Comparison of ENCODE assay signal across 9 mouse cellular contexts in the genomic region with DNA sequence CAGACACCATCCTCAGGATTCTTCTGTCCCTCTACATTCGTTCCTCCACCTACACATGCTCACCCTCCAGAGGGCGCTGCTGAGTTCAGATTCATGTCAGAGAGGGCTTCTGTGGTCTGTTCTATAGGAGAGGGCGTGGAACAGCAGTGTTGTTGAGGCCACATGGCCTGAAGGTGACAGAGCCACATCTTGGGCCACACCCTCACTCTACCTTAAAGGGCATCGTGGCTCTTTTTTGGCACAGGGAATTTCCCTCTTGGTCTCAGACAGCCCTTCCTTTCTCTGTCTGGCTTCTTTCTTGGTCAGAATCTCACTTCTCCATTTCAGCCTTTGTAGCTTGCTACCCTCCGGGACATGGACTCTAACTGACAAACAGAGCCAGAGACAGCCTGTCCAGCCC. TPM values are rescaled to one million over a fixed set of nuclear protein-coding genes. Genes with fewer than 3 reads are reported as not detected.
DNase-seq lines count a peak whose midpoint lies in the region; ATAC-seq and TF ChIP-seq lines count a peak whose summit lies in the region.
"Had no signal": no experiment of that assay in that cellular context is flagged by ENCODE, and none has a peak within 500 bp of the region (broad histone marks: within the 10 kb centered on the region; RNA-seq: fewer than 3 reads in every experiment).

No protein-coding gene starts in this region.

- no peaks in the 10 kb centered on the region for H3K36me3 ChIP-seq in forebrain, embryonic 11.5 days (ENCODE audit: control insufficient read depth, insufficient read depth, low read length)
- H3K36me3 ChIP-seq in forebrain, embryonic 13.5 days (ENCODE audit: poor library complexity, severe bottlenecking) = no peaks in the 10 kb centered on the region
- 0 out of 2 replicates have a peak, but pooled peaks cover 5% of the 10 kb centered on the region for H3K36me3 ChIP-seq in heart, postnatal 0 days (replicated peaks; ENCODE audit: control insufficient read depth, insufficient read depth, low read length)

- H3K4me2 ChIP-seq in forebrain, embryonic 11.5 days (ENCODE audit: low read depth, low read length, severe bottlenecking) = no peak overlapping the region
- no peak overlapping the region for H3K4me2 ChIP-seq in forebrain, embryonic 13.5 days
- H3K4me2 ChIP-seq in heart, postnatal 0 days (ENCODE audit: low read depth, low read length) = no peak overlapping the region

- WGBS in forebrain, embryonic 11.5 days = 43% methylated on average over 5 of the region's 5 CpGs
- WGBS in forebrain, embryonic 13.5 days = 51% methylated on average over 5 of the region's 5 CpGs
- WGBS in heart, postnatal 0 days = 32% methylated on average over 5 of the region's 5 CpGs

- TF ChIP-seq EP300 in heart, postnatal 0 days (IDR thresholded peaks at IDR 0.05; ENCODE audit: low read depth) = no peak

- no peaks in the 10 kb centered on the region for H3K9me3 ChIP-seq in forebrain, embryonic 11.5 days (ENCODE audit: control insufficient read depth, low read length)
- peaks cover 6% of the 10 kb centered on the region; the same call in 1 of the 2 replicates for H3K9me3 ChIP-seq in forebrain, embryonic 13.5 days (replicated peaks)
- no peaks in the 10 kb centered on the region for H3K9me3 ChIP-seq in heart, postnatal 0 days (replicated peaks; ENCODE audit: control insufficient read depth, low read length)

- peak; percentile 79 for DNase-seq in forebrain, embryonic 11.5 days (ENCODE audit: low spot score)
- peak; percentile 89 for DNase-seq in adrenal gland, postnatal 14 days
- peak; percentile 31 for DNase-seq in embryo, embryonic 11.5 days (ENCODE audit: low read depth, low spot score)
- peak; percentile 57 for DNase-seq in heart, postnatal 0 days (ENCODE audit: low spot score)
- peak; percentile 70 to 77 for DNase-seq in layer of hippocampus, postnatal 14 days (ENCODE audit: low spot score in 2 of 2)
- peak; percentile 91 for DNase-seq in lung, postnatal 14 days
- DNase-seq in spleen, postnatal 10 days (ENCODE audit: low spot score in 2 of 2) = peak; percentile 70 to 91

- no peak overlapping the region for H3K9ac ChIP-seq in forebrain, embryonic 11.5 days (ENCODE audit: low read length)
- no peak overlapping the region for H3K9ac ChIP-seq in forebrain, embryonic 13.5 days
- H3K9ac ChIP-seq in heart, postnatal 0 days (replicated peaks; ENCODE audit: low read depth, low read length) = no peak overlapping the region

- ATAC-seq in forebrain, embryonic 11.5 days (replicated peaks; ENCODE audit: low FRiP score) = no peak
- no peak for ATAC-seq in forebrain, embryonic 13.5 days
- peak; percentile 21; the same call in 1 of the 2 replicates for ATAC-seq in heart, postnatal 0 days (ENCODE audit: insufficient read depth, low read depth)

- no peak overlapping the region for H3K4me3 ChIP-seq in forebrain, embryonic 11.5 days (ENCODE audit: low read depth, low read length)
- no peak overlapping the region for H3K4me3 ChIP-seq in forebrain, embryonic 13.5 days
- H3K4me3 ChIP-seq in heart, postnatal 0 days (ENCODE audit: low read depth, low read length) = no peak overlapping the region
- H3K4me3 ChIP-seq: myocyte had no signal

- H3K27me3 ChIP-seq in forebrain, embryonic 11.5 days (ENCODE audit: control insufficient read depth, insufficient read depth, low read length) = no peaks in the 10 kb centered on the region
- H3K27me3 ChIP-seq in forebrain, embryonic 13.5 days = no peaks in the 10 kb centered on the region
- no peaks in the 10 kb centered on the region for H3K27me3 ChIP-seq in heart, postnatal 0 days (ENCODE audit: control insufficient read depth, insufficient read depth, low read length)

- no peak overlapping the region for H3K27ac ChIP-seq in forebrain, embryonic 11.5 days (ENCODE audit: low read depth, low read length)
- no peak overlapping the region for H3K27ac ChIP-seq in forebrain, embryonic 13.5 days
- no peak overlapping the region for H3K27ac ChIP-seq in heart, postnatal 0 days (ENCODE audit: low read depth)

- TF ChIP-seq CTCF in heart, postnatal 0 days (IDR thresholded peaks at IDR 0.05; ENCODE audit: low read depth) = peak; percentile 79

- H3K4me1 ChIP-seq in forebrain, embryonic 11.5 days (replicated peaks; ENCODE audit: control insufficient read depth, insufficient read depth, low read length) = no peaks in the 10 kb centered on the region
- no peaks in the 10 kb centered on the region for H3K4me1 ChIP-seq in forebrain, embryonic 13.5 days
- H3K4me1 ChIP-seq in heart, postnatal 0 days (ENCODE audit: control insufficient read depth, insufficient read depth) = peaks cover 11% of the 10 kb centered on the region; the same call in 1 of the 2 replicates

RNA-seq across cellular contexts. Expression of a gene that starts 43.1 kb away (rescaled TPM):
- polyA plus RNA-seq in forebrain, embryonic 11.5 days (2014; fragmentation: Nextera tagmentation; extraction: Ambion mirVana) = 6.6 and 7.0 TPM in 2 replicates
- polyA plus RNA-seq in forebrain, embryonic 13.5 days (2015; fragmentation: Nextera tagmentation; extraction: Ambion mirVana) = 2.3 and 2.4 TPM in 2 replicates
- 72.9 and 74.5 TPM in 2 replicates for total RNA-seq in adrenal gland, postnatal 14 days (2021)
- total RNA-seq in heart, postnatal 0 days (2014; rRNA removed; ENCODE audit: low replicate concordance) = 37.6 and 40.7 TPM in 2 replicates
- polyA plus RNA-seq in heart, postnatal 0 days (2015; fragmentation: Nextera tagmentation; extraction: Ambion mirVana) = 19.9 and 20.1 TPM in 2 replicates
- 10 to 100 TPM; 13.9 to 15.1 TPM for total RNA-seq in layer of hippocampus, postnatal 14 days (2021)

Comparison
In these comparisons a context has a peak if more than half of its experiments do, and no peak if none do; other contexts are left out.
1. DNase-seq: peak in every context shown above with its lines; median percentile 91 in lung, postnatal 14 days; 89 in adrenal gland, postnatal 14 days; 80 in spleen, postnatal 10 days; 79 in forebrain, embryonic 11.5 days; 74 in layer of hippocampus, postnatal 14 days; 57 in heart, postnatal 0 days; 31 in embryo, embryonic 11.5 days.